Mouse (Mus musculus) left cerebral cortex, adult 11 months (tissue): ENCODE results near the gene Lacc1.

Experiments used
- DNase-seq: peaks from one replicate; pipeline ENCODE4 v3.0.0; 2022; ENCODE audit warnings: low spot score

The Lacc1 gene

DNA sequence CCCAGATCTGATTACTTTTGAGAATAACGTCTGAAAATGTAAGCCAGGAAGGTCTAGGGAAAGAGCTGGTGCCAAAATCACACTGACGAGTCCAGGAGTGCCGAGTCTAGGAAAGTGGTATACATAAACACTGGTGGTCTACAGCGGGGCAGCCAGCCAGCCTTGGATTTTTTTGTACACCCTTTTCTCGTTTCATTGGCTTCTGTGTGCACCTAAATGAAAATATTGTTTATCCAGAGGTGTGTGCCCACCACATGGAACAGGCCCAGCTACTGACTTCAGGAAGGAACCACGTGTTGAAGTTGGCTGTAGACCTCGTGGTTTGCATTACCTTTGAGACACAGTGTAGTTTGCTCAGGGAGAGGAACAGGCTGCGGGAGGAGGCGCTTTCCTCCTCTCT is 57.1 kb downstream of the Lacc1 start:
- no peak for DNase-seq
